23 mouse cellular contexts compared by ENCODE assay signal in genomic region chr4:49616924-49617323, GRCm38 (mm10). TPM values are rescaled to one million over a fixed set of nuclear protein-coding genes. Genes with fewer than 3 reads are reported as not detected.
"Had no signal": no experiment of that assay in that cellular context is flagged by ENCODE, and none has a peak within 500 bp of the region (broad histone marks: within the 10 kb centered on the region; RNA-seq: fewer than 3 reads in every experiment).

No protein-coding gene starts in this region.

- H3K27me3 ChIP-seq: lung, embryonic 15.5 days; midbrain, embryonic 12.5 days; neural tube, embryonic 13.5 days; neural tube, embryonic 15.5 days had no signal

- H3K9ac ChIP-seq: liver, postnatal 0 days; lung, embryonic 15.5 days; midbrain, embryonic 12.5 days; neural tube, embryonic 13.5 days; neural tube, embryonic 15.5 days had no signal

- H3K27ac ChIP-seq: lung, embryonic 15.5 days; macrophage; midbrain, embryonic 10.5 days; midbrain, embryonic 12.5 days; neural tube, embryonic 13.5 days; neural tube, embryonic 15.5 days had no signal

- DNase-seq: liver, postnatal 0 days; lung, adult 2 months; lung, postnatal 14 days; lung, postnatal 36 days; midbrain, embryonic 14.5 days; retina, postnatal 1 day; right cerebral cortex, adult 18-20 months; right cerebral cortex, postnatal 25 days; right cerebral cortex, postnatal 4 days; spleen, adult 18-20 months; thymus, adult 18-20 months; thymus, postnatal 14 days; thymus, postnatal 36 days had no signal

- H3K4me3 ChIP-seq: lung, embryonic 15.5 days; midbrain, embryonic 10.5 days; midbrain, embryonic 12.5 days; myocyte; neural tube, embryonic 13.5 days; neural tube, embryonic 15.5 days had no signal

- H3K9me3 ChIP-seq: lung, embryonic 15.5 days; midbrain, embryonic 10.5 days; midbrain, embryonic 12.5 days; neural tube, embryonic 13.5 days; neural tube, embryonic 15.5 days had no signal

- ATAC-seq: liver, postnatal 0 days; lung, postnatal 0 days; midbrain, embryonic 16.5 days had no signal

- H3K4me1 ChIP-seq: lung, embryonic 15.5 days; midbrain, embryonic 10.5 days; midbrain, embryonic 12.5 days; neural tube, embryonic 13.5 days; neural tube, embryonic 15.5 days had no signal

- H3K36me3 ChIP-seq: lung, embryonic 15.5 days; midbrain, embryonic 10.5 days; midbrain, embryonic 12.5 days; neural tube, embryonic 13.5 days; neural tube, embryonic 15.5 days had no signal

RNA-seq across cellular contexts. Expression of gene Tmem246, which starts 19.2 kb away (rescaled TPM):
- total RNA-seq: megakaryocyte, adult 5-6 weeks had no signal
- polyA plus RNA-seq: macrophage had no signal
